Mouse (Mus musculus) hindbrain, postnatal 0 days (tissue): ENCODE measurements around the gene Ptk7. TPM values are rescaled to one million over a fixed set of nuclear protein-coding genes. Genes with fewer than 3 reads are reported as not detected.

ENCODE experiments used
- ATAC-seq: fragments of 200-750 bp; cut with Nextera tagmentation; 2 replicates; pipeline ENCODE4 v1.8.0; 2017; ENCODE audit warnings: mild to moderate bottlenecking, moderate TSS enrichment, moderate library complexity
- DNase-seq: peaks from one replicate; pipeline ENCODE4 v3.0.0-alpha.2; 2015; ENCODE audit warnings: low spot score
- H3K27ac ChIP-seq: fragments of 300-500 bp; sonication (generic); 2 replicates; pipeline ENCODE4 v1.5.1; 2014; ENCODE audit warnings: mild to moderate bottlenecking
- H3K27me3 ChIP-seq: fragments of 300-500 bp; sonication (generic); 2 replicates; pipeline ENCODE4 v1.6.1; 2014; ENCODE audit warnings: low read length, mixed read lengths; ENCODE audit not compliant: insufficient read depth
- H3K36me3 ChIP-seq: fragments of 300-500 bp; sonication (generic); 2 replicates; pipeline ENCODE4 v1.6.1; 2014; ENCODE audit warnings: low read length, mixed read lengths; ENCODE audit not compliant: insufficient read depth
- H3K4me1 ChIP-seq: fragments of 300-500 bp; sonication (generic); 2 replicates; pipeline ENCODE4 v1.6.1; 2014; ENCODE audit warnings: antibody characterized with exemption, low read length, mixed read lengths; ENCODE audit not compliant: insufficient read depth
- H3K4me2 ChIP-seq: fragments of 300-500 bp; sonication (generic); 2 replicates; pipeline ENCODE4 v1.6.1; 2014; ENCODE audit warnings: low read depth, mild to moderate bottlenecking, low read length, moderate library complexity, mixed read lengths
- H3K4me3 ChIP-seq: fragments of 300-500 bp; sonication (generic); 2 replicates; pipeline ENCODE4 v1.5.1; 2014; ENCODE audit warnings: low read length
- H3K9ac ChIP-seq: fragments of 300-500 bp; sonication (generic); replicated peaks from 2 replicates; pipeline ENCODE4 v1.6.1; 2014; ENCODE audit warnings: mild to moderate bottlenecking, low read length, moderate library complexity, mixed read lengths
- H3K9me3 ChIP-seq: fragments of 300-500 bp; sonication (generic); 2 replicates; pipeline ENCODE4 v1.6.1; 2016; ENCODE audit warnings: low read length, mixed read lengths
- CTCF ChIP-seq: IDR thresholded peaks from 2 replicates; pipeline ENCODE4 v1.5.1; 2016; ENCODE audit warnings: antibody characterized with exemption, control low read depth, low read depth
- WGBS: fragments of 180-500 bp; shearing (Covaris S2); extraction: QIAGEN DNeasy Blood & Tissue Kit; methylation state at CpG from one replicate; pipeline ENCODE4 v1.1.7; 2014; 5-methylcytosine and 5-hydroxymethylcytosine counted together
- polyA plus RNA-seq: library from polyadenylated mRNA; unstranded; fragments of >200 nt; fragmentation: Nextera tagmentation; extraction: Ambion mirVana; gene quantifications from 2 replicates; pipeline ENCODE4 v1.2.1, GENCODE M21; 2015
- total RNA-seq: library from RNA; depleted of rRNA; stranded (reverse); fragments of >200 nt; gene quantifications from 2 replicates; pipeline ENCODE4 v1.2.3, GENCODE M21; 2014

Gene Ptk7
- total and polyA plus RNA-seq, 2 experiments from 2014 or later = 24.5 to 77.6 TPM

DNA sequence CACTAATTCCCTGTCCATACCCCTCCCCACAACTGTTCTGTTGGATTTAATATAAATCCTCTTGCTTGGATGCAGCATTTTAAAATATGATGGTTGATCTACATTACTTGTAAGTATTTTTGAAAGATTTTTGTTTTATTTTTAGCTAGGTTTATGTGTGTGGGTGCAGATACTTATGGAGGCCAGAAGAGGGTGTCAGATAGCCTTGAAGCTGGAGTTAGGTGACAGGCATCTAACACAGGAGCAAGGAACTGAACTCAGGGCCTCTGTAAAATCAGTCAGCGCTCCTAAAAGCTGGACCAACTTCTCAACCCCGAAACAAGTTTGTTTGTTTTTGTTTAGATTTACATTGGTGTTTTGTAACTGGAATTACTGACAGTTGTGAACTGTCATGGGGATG, 28.7 kb downstream of the Ptk7 start:
- Histone ChIP-seq H3K36me3 (no peaks in the 10 kb centered on the region), H3K9me3 (no peaks in the 10 kb centered on the region), H3K27ac (no peak overlapping the region), H3K4me2 (no peak overlapping the region), H3K27me3 (no peaks in the 10 kb centered on the region), H3K4me3 (no peak overlapping the region), H3K4me1 (no peaks in the 10 kb centered on the region), H3K9ac (no peak overlapping the region)
- DNase-seq (no peak), ATAC-seq (no peak)
- TF ChIP-seq CTCF = 0 out of 2 replicates have a peak, but pooled peaks have one; percentile 20
- 91% methylated on average over 2 of the region's 2 CpGs for WGBS

DNA sequence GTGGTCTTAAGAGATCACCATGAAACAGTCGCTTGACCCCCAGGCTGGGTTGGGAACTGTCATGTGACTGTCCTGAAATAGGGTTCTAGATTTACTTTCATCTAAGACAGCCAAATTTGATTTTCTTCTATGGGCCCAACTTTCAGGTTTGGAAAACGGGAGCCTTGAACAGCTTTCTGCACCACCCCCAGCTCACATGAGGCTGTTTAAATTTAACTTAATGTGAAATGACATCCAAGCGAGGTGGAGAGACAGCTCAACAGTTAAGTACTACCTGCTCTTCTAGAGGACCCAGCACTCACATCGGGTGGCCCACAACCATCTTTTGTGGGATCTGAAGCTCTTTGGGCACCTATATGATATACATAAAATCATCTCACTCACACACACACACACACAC, 30.3 kb downstream of the Ptk7 start:
- Histone ChIP-seq H3K9ac (no peak overlapping the region), H3K36me3 (no peaks in the 10 kb centered on the region), H3K27ac (no peak overlapping the region), H3K4me2 (no peak overlapping the region), H3K4me1 (no peaks in the 10 kb centered on the region), H3K9me3 (no peaks in the 10 kb centered on the region), H3K4me3 (no peak overlapping the region), H3K27me3 (no peaks in the 10 kb centered on the region)
- ATAC-seq (no peak), DNase-seq (no peak)
- WGBS = 85% methylated on average over 4 of the region's 4 CpGs
- no peak for TF ChIP-seq CTCF

- WGBS = 94% methylated on average over 11 of the region's 11 CpGs
- no peak overlapping the region for H3K9ac ChIP-seq
- H3K27ac ChIP-seq = no peak overlapping the region
- H3K9me3 ChIP-seq = no peaks in the 10 kb centered on the region
- H3K36me3 ChIP-seq = no peaks in the 10 kb centered on the region
- H3K4me3 ChIP-seq = no peak overlapping the region
- no peak overlapping the region for H3K4me2 ChIP-seq
- DNase-seq (no peak), ATAC-seq (no peak)
- no peaks in the 10 kb centered on the region for H3K4me1 ChIP-seq
- no peaks in the 10 kb centered on the region for H3K27me3 ChIP-seq
- TF ChIP-seq CTCF = no peak
Measured at GRCm38 (mm10) chr17:46597956-46598355, 31.3 kb downstream of the Ptk7 start.

GRCm38 (mm10) chr17:46595336-46595735, 34.0 kb downstream of the Ptk7 start:
- no peak for TF ChIP-seq CTCF
- Histone ChIP-seq H3K9me3 (no peaks in the 10 kb centered on the region), H3K4me2 (no peak overlapping the region), H3K4me3 (no peak overlapping the region), H3K27ac (no peak overlapping the region), H3K36me3 (0 out of 2 replicates have a peak, but pooled peaks cover 3% of the 10 kb centered on the region), H3K27me3 (no peaks in the 10 kb centered on the region), H3K9ac (no peak overlapping the region), H3K4me1 (no peaks in the 10 kb centered on the region)
- DNase-seq = no peak
- WGBS = 67% methylated on average over 6 of the region's 6 CpGs
- ATAC-seq = peak; percentile 22; the same call in 1 of the 2 replicates

DNA sequence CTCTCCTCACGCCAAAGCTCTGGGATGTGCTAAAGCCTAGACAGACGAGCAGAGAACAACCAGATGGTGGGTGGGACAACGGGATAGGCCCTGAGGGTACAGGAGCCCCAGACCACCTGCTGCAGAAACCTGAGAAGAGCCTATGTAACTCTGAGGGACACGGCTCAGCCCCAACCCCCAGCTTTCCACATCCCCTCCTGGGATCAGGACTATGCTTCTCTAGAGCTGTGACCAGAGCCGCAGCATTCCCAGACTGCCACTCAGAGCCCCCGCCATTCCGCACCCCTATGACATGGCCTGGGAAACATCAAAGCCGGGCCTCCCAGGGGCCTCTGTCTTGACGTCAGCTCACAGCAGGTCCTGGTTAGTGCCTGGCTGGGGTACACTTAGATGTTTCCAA, 34.7 kb downstream of the Ptk7 start:
- H3K27ac ChIP-seq = no peak overlapping the region
- H3K4me3 ChIP-seq = no peak overlapping the region
- 52% methylated on average over 9 of the region's 9 CpGs for WGBS

DNA sequence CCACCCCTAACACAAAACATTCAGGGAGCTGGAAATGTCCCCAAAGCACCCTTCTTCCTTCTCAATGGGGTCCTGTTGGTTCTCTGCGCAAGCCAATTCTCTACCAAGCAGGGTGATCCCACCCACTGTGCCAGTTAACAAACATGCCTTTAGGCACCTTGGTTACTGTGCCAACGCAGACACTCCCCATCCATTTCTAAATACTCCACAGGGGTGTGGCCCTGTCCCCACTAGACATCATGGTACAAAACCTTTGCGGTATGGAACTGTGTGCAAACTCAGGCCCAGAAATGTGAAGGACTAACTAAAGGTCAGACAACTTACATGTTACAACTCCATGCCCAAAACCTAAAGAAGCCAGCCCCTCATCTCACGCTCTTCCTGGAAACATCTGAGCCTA, 36.2 kb downstream of the Ptk7 start:
- Histone ChIP-seq H3K4me2 (no peak overlapping the region), H3K36me3 (0 out of 2 replicates have a peak, but pooled peaks cover 19% of the 10 kb centered on the region), H3K9me3 (no peaks in the 10 kb centered on the region), H3K27me3 (no peaks in the 10 kb centered on the region), H3K4me3 (no peak overlapping the region), H3K9ac (no peak overlapping the region), H3K27ac (no peak overlapping the region), H3K4me1 (no peaks in the 10 kb centered on the region)
- DNase-seq (no peak), ATAC-seq (no peak)
- no peak for TF ChIP-seq CTCF
- 73% methylated on average over 4 of the region's 4 CpGs for WGBS

More for the DNA sequence above, 34.7 kb downstream of the Ptk7 start:
- no peaks in the 10 kb centered on the region for H3K27me3 ChIP-seq
- H3K36me3 ChIP-seq = 0 out of 2 replicates have a peak, but pooled peaks cover 10% of the 10 kb centered on the region
- ATAC-seq (no peak), DNase-seq (no peak)
- no peak overlapping the region for H3K9ac ChIP-seq
- H3K9me3 ChIP-seq = no peaks in the 10 kb centered on the region
- no peak for TF ChIP-seq CTCF
- H3K4me2 ChIP-seq = no peak overlapping the region
- no peaks in the 10 kb centered on the region for H3K4me1 ChIP-seq

- Histone ChIP-seq H3K9ac (no peak overlapping the region), H3K4me2 (no peak overlapping the region), H3K27me3 (no peaks in the 10 kb centered on the region), H3K4me3 (no peak overlapping the region), H3K27ac (no peak overlapping the region), H3K9me3 (no peaks in the 10 kb centered on the region), H3K4me1 (no peaks in the 10 kb centered on the region), H3K36me3 (peaks cover 28% of the 10 kb centered on the region)
- WGBS = 65% methylated on average over 19 of the region's 19 CpGs
- peak; percentile 13 for DNase-seq
- no peak; the same call in 1 of the 2 replicates for ATAC-seq
- TF ChIP-seq CTCF = no peak
Measured at GRCm38 (mm10) chr17:46591406-46591805, 37.9 kb downstream of the Ptk7 start.
